Mouse (Mus musculus) small intestine, adult 2 months (tissue): Measurements from ENCODE around the gene Gm48552.

Experiments used
- CTCF ChIP-seq: fragments of 200-500 bp; IDR thresholded peaks from 2 replicates; pipeline ENCODE4 v1.5.1; 2012; ENCODE audit warnings: low read depth, mild to moderate bottlenecking, control low read depth, inconsistent platforms, low read length, moderate library complexity, mixed read lengths; ENCODE audit not compliant: insufficient replicate concordance, insufficient read length; ENCODE audit errors: extremely low read depth
- POLR2A ChIP-seq: fragments of 200-500 bp; IDR thresholded peaks from 2 replicates; pipeline ENCODE4 v1.6.1; 2012; ENCODE audit warnings: low read depth, mild to moderate bottlenecking, control low read depth, inconsistent platforms, low read length, moderate library complexity

DNA sequence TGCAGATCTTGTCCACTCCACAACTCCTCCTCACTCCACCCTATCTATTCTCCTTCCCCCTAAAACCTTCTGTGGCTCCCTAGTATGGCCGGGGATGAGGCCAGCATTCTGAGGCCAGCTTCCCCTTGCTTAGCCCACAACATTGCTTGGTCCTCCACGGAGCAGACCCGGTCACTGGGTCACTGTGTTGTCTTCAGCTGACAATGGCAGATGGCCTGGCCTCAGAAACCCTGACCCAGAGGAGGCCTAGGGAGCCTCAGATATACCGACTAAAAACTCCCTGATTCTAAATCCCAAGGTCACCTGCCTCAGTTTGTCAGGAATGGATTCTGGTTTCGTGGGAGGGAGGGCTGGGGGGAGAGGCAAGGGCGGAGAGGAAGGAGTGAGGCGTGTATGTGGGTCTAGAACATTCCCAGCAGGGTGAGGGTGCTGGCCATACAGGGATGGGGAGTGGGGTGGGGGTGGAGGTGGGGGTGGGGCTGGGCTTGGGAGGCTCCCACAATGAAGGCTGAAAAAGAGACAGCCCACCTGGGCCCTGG lies 13.5 kb downstream of the Gm48552 start:
- TF ChIP-seq CTCF (no peak), POLR2A (no peak)
